Mouse (Mus musculus) spleen, adult 2 months (tissue): ENCODE measurements around the gene Tuft1.

Experiments
- CTCF ChIP-seq: fragments of 200-500 bp; IDR thresholded peaks from 2 replicates; pipeline ENCODE4 v1.5.1; 2011; ENCODE audit warnings: mild to moderate bottlenecking, inconsistent platforms; ENCODE audit not compliant: insufficient read depth, insufficient read length, insufficient replicate concordance; ENCODE audit errors: extremely low read depth
- POLR2A ChIP-seq: fragments of 200-500 bp; IDR thresholded peaks from 2 replicates; pipeline ENCODE4 v1.6.1; 2011; ENCODE audit warnings: low read depth, low read length, inconsistent platforms

DNA sequence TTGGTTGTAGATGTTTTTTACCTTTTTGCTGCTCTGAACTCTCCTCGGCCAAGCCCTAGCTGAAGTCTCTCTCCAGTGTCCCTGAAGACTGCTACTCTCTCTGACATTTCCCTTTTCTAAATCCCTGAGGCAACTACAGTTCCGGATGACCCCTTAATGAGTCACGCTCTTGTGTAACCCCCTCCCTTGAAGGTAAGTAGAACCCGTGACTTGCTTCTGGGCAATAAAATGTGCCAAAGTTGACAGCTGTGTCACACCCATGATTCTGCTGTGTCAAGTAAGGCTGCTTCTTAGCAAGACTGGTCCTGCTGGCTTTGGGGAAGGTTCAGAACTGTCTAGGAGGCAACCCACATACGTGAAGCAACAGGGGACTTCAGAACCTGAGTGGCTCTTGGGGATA lies 70.7 kb downstream of the Tuft1 start:
- TF ChIP-seq CTCF (no peak), POLR2A (no peak)
